Mouse (Mus musculus): ENCODE measurements around the gene Pid1. TPM values are rescaled to one million over a fixed set of nuclear protein-coding genes. Genes with fewer than 3 reads are reported as not detected.

The Pid1 gene
- total and polyA plus RNA-seq, 2 experiments, result 48.1 to 88.7 TPM

GRCm38 (mm10) chr1:84278359-84279255 lies 85.4 kb downstream of the Pid1 start:
- no peak for TF ChIP-seq CTCF (IDR thresholded peaks at IDR 0.05; ENCODE audit: low read depth, low read length)
- no peak for TF ChIP-seq POLR2A (IDR thresholded peaks at IDR 0.05; ENCODE audit: extremely low read depth, insufficient read depth, low read length)
- DNase-seq (ENCODE audit: extremely low read depth, low read depth, low spot score), result peak; percentile 100
- Histone ChIP-seq H3K4me1 (ENCODE audit: control insufficient read depth, insufficient read depth, low read length) (peaks cover 28% of the 10 kb centered on the region), H3K27ac (replicated peaks; ENCODE audit: insufficient read depth, low read depth, low read length) (peak overlapping the region; percentile 90), H3K27me3 (ENCODE audit: control insufficient read depth, insufficient read depth, low read length) (no peaks in the 10 kb centered on the region), H3K79me2 (ENCODE audit: control insufficient read depth, insufficient read depth, low read length) (peaks cover 21% of the 10 kb centered on the region; the same call in 1 of the 2 replicates), H3K36me3 (ENCODE audit: control insufficient read depth, insufficient read depth, low read length) (no peaks in the 10 kb centered on the region), H3K9ac (ENCODE audit: low read depth, low read length) (peak overlapping the region; percentile 46), H3K4me3 (ENCODE audit: insufficient read depth, low read depth, low read length) (no peak overlapping the region)
- 25% methylated on average over 7 of the region's 7 CpGs for WGBS

DNA sequence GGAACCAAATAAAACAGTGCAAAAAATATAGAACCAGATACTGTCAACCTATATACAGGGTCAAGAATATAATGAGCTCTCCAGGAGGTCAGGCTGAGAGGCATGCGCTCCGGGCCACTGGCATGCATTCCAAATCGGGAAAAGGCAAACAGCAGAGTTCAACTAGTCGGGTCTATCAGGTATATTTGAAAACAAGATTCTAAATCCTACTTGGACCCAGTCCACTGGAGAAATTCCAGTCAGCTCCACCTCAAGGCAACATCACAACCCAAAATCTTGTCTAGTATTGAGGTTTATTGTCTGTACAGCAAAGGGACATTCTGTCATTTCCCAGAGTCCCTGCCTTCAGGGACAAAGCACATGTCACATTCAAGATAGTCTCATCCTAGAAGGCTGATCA lies 91.0 kb downstream of the Pid1 start:
- WGBS, result 18% methylated on average over 4 of the region's 4 CpGs
- Histone ChIP-seq H3K4me1 (ENCODE audit: control insufficient read depth, insufficient read depth, low read length) (peaks cover 35% of the 10 kb centered on the region), H3K27ac (replicated peaks; ENCODE audit: insufficient read depth, low read depth, low read length) (peak overlapping the region; percentile 89), H3K4me3 (ENCODE audit: insufficient read depth, low read depth, low read length) (no peak overlapping the region), H3K36me3 (ENCODE audit: control insufficient read depth, insufficient read depth, low read length) (no peaks in the 10 kb centered on the region), H3K79me2 (ENCODE audit: control insufficient read depth, insufficient read depth, low read length) (peaks cover 21% of the 10 kb centered on the region), H3K9ac (ENCODE audit: low read depth, low read length) (no peak overlapping the region), H3K27me3 (ENCODE audit: control insufficient read depth, insufficient read depth, low read length) (no peaks in the 10 kb centered on the region)
- peak; percentile 92 for DNase-seq (ENCODE audit: extremely low read depth, low read depth, low spot score)
- TF ChIP-seq POLR2A (IDR thresholded peaks at IDR 0.05; ENCODE audit: extremely low read depth, insufficient read depth, low read length) (no peak), CTCF (IDR thresholded peaks at IDR 0.05; ENCODE audit: low read depth, low read length) (no peak)

DNA sequence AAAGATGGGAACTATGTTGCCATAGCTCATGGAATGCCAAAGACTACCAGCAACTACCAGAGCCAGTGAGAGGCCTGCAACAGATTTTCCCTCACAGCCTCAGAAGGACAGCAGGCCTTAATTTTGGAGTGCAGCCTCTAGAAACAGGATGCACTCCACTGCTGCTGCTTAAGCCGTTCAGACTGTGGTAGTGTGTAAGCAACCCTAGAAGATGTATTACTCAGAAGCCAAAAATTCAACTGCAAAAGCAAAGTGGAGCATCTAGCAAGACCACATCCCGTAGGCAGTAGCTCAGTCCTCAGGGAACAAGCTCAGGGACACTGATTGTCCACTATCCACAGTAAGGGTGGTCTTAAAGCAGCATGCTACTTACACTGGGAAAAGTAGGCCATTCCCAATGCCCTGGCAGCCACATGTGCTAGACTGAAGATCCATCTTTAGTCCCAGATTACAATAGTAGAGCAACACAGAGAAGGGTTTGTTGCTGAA lies 92.2 kb downstream of the Pid1 start:
- no peak overlapping the region for H3K4me3 ChIP-seq (ENCODE audit: insufficient read depth, low read depth, low read length)
- peaks cover 29% of the 10 kb centered on the region for H3K4me1 ChIP-seq (ENCODE audit: control insufficient read depth, insufficient read depth, low read length)
- no peaks in the 10 kb centered on the region for H3K27me3 ChIP-seq (ENCODE audit: control insufficient read depth, insufficient read depth, low read length)
- H3K79me2 ChIP-seq (ENCODE audit: control insufficient read depth, insufficient read depth, low read length), result peaks cover 16% of the 10 kb centered on the region
- 74% methylated on average over 2 of the region's 2 CpGs for WGBS
- DNase-seq (ENCODE audit: extremely low read depth, low read depth, low spot score), result peak; percentile 13
- no peaks in the 10 kb centered on the region for H3K36me3 ChIP-seq (ENCODE audit: control insufficient read depth, insufficient read depth, low read length)
- no peak overlapping the region for H3K9ac ChIP-seq (ENCODE audit: low read depth, low read length)
- H3K27ac ChIP-seq (replicated peaks; ENCODE audit: insufficient read depth, low read depth, low read length), result no peak overlapping the region
- TF ChIP-seq CTCF (IDR thresholded peaks at IDR 0.05; ENCODE audit: low read depth, low read length) (no peak), POLR2A (IDR thresholded peaks at IDR 0.05; ENCODE audit: extremely low read depth, insufficient read depth, low read length) (no peak)

DNA sequence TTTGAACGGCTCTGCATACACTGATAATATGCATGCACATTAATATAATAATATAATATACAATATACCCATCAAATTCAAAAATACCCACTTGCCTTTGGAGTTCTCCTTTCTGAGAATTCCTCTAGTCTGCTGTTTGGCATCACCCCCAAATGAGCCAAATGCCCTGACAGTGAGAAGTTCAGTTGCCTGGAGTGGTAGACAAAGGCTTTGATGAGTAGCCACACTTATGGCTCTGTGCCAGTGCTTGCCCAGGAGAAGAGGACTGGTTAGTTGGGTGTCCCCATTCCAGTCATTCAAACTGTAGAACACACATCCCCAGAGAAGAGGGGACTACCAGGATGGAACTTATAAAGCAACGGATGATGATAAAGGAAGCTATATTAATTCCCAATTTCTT lies 106.3 kb downstream of the Pid1 start:
- TF ChIP-seq POLR2A (IDR thresholded peaks at IDR 0.05; ENCODE audit: extremely low read depth, insufficient read depth, low read length) (no peak), CTCF (IDR thresholded peaks at IDR 0.05; ENCODE audit: low read depth, low read length) (no peak)
- Histone ChIP-seq H3K9ac (ENCODE audit: low read depth, low read length) (no peak overlapping the region), H3K79me2 (ENCODE audit: control insufficient read depth, insufficient read depth, low read length) (peaks cover 16% of the 10 kb centered on the region; the same call in 1 of the 2 replicates), H3K27ac (replicated peaks; ENCODE audit: insufficient read depth, low read depth, low read length) (no peak overlapping the region), H3K4me1 (ENCODE audit: control insufficient read depth, insufficient read depth, low read length) (peaks cover 18% of the 10 kb centered on the region; the same call in 1 of the 2 replicates), H3K27me3 (ENCODE audit: control insufficient read depth, insufficient read depth, low read length) (no peaks in the 10 kb centered on the region), H3K36me3 (ENCODE audit: control insufficient read depth, insufficient read depth, low read length) (no peaks in the 10 kb centered on the region; the same call in 1 of the 2 replicates), H3K4me3 (ENCODE audit: insufficient read depth, low read depth, low read length) (no peak overlapping the region)
- WGBS, result 97% methylated on average over 2 of the region's 2 CpGs
- DNase-seq (ENCODE audit: extremely low read depth, low read depth, low spot score), result no peak

- H3K27ac ChIP-seq (replicated peaks; ENCODE audit: insufficient read depth, low read depth, low read length), result peak overlapping the region; percentile 39
- WGBS, result 19% methylated on average over 5 of the region's 5 CpGs
- H3K4me1 ChIP-seq (ENCODE audit: control insufficient read depth, insufficient read depth, low read length), result peaks cover 26% of the 10 kb centered on the region
These were observed 109.6 kb downstream of the Pid1 start for GRCm38 (mm10) chr1:84254361-84254760.

More at GRCm38 (mm10) chr1:84254361-84254760, 109.6 kb downstream of the Pid1 start:
- no peak for DNase-seq (ENCODE audit: extremely low read depth, low read depth, low spot score)
- H3K27me3 ChIP-seq (ENCODE audit: control insufficient read depth, insufficient read depth, low read length), result no peaks in the 10 kb centered on the region
- H3K9ac ChIP-seq (ENCODE audit: low read depth, low read length), result no peak overlapping the region
- TF ChIP-seq POLR2A (IDR thresholded peaks at IDR 0.05; ENCODE audit: extremely low read depth, insufficient read depth, low read length) (no peak), CTCF (IDR thresholded peaks at IDR 0.05; ENCODE audit: low read depth, low read length) (no peak)
- H3K4me3 ChIP-seq (ENCODE audit: insufficient read depth, low read depth, low read length), result no peak overlapping the region
- H3K79me2 ChIP-seq (ENCODE audit: control insufficient read depth, insufficient read depth, low read length), result peaks cover 23% of the 10 kb centered on the region
- no peaks in the 10 kb centered on the region for H3K36me3 ChIP-seq (ENCODE audit: control insufficient read depth, insufficient read depth, low read length)
